Mouse (Mus musculus) cerebellum, postnatal 25 days (tissue): ENCODE data around the gene Agmat.
A peak's percentile ranks its signal among the peaks of the same experiment; 100 is the strongest.

Experiments
- DNase-seq, 2 experiments: peaks; one replicate each; pipeline ENCODE4 v3.0.0; 2021; ENCODE audit warnings: mixed read lengths in 2 of 2

Agmat gene

GRCm38 (mm10) chr4:141781201-141781985, 34.9 kb downstream of the Agmat start:
- DNase-seq = no peak

DNA sequence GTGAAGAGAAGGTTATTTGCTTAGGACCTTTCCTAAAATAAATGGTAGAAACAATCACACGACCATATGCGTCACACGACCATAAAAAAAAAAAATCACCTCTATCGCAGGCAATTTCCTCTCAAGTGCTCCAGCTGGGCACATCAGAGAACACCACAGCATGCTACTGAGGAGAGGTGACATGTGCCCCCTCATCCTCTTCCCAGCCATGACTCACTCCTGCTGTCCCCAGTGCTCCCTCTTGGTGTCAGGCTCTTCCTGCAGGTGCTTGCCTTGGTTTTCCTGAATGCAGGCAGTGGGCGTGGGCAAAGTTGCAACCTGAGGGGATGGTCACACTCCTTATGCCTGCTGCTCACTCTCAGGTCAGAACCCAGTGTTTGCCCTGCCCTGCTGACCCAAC, 38.4 kb downstream of the Agmat start:
- DNase-seq = no peak

DNA sequence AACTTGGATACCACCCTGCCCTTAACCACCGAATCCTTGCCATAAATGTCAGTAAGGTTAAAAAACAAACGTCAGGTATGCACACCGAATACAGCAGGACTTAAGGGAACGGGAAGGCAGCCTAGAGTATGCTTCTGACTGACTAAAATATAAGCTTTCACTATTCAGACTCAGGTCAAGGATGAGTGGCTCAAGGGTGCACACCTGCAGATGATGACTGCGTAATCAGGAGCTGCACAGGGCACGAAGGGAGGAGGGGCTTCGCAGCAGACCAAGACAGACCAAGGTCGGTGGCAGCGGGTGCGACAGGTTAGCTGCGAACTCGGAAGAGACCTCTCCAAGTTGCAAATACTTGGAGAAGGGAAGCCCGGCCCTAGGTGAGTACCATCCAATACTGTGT, 39.7 kb downstream of the Agmat start:
- DNase-seq = no peak

DNA sequence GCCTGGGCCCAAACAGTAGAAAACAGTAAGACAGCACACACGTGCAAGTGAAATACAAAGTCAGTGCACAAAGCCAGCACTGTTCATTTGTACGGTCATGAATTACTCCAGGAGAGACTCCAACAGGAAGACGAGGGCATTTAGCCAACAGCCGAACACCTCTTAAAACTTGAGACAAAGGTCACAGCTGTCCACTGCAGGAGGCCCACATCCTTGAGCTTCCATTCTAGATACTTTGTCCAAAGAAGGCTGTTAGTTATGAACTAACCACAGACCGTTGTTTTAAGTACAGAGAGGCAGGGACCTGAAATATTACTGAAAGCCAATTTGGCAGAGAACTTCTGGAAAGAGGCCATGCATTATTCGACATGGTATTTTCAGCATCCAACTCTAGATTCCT, 40.6 kb downstream of the Agmat start:
- DNase-seq = no peak

DNA sequence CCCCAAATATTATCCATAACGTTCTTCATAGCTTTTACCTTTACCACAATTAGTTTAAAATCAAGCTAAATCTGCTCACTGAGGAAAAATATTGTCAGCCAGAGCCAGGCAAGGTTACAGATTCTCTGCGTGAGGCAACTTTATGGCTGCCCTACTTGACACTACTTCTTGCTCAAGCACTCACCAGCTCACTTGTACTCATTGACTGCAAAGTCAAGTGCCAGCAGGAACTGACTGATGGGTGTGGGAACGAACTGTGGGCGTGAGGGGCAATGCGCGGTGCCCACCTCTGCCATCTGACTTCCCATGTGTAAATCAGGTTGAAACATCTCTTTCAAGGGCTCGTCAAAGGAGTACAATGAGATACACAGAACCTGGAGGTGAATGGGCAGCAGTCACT, 41.0 kb downstream of the Agmat start:
- no peak for DNase-seq

- DNase-seq = no peak
These were observed 43.2 kb downstream of the Agmat start for GRCm38 (mm10) chr4:141789564-141790218.

GRCm38 (mm10) chr4:141790524-141790990, 44.1 kb downstream of the Agmat start, which contains the start of gene Dnajc16:
TSS of gene Dnajc16 (minus strand) at chr4:141790931.
- DNase-seq = peak; percentile 97

DNA sequence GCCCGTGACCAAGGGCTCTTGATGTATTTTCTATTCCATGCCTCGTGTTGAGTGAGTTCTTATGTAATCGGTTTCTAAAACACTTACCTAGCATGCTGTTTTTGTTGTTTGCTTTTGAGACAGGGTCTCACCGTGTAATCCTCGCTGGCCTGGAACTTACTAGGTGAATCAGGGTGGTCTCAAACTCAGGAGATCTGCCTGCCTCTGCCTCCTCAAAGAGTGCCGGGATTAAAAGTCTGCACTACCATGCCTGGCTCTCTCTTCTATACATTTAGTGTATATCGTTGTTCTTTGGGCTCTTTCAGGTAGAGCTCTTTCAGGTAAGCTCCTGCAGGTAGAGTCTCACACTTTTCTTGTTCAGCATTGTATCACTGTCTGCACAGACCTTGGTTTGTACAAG, 45.0 kb downstream of the Agmat start:
- DNase-seq = no peak

- peak; percentile 21 to 56 for DNase-seq
These were observed 45.5 kb downstream of the Agmat start for GRCm38 (mm10) chr4:141791951-141792350.

DNA sequence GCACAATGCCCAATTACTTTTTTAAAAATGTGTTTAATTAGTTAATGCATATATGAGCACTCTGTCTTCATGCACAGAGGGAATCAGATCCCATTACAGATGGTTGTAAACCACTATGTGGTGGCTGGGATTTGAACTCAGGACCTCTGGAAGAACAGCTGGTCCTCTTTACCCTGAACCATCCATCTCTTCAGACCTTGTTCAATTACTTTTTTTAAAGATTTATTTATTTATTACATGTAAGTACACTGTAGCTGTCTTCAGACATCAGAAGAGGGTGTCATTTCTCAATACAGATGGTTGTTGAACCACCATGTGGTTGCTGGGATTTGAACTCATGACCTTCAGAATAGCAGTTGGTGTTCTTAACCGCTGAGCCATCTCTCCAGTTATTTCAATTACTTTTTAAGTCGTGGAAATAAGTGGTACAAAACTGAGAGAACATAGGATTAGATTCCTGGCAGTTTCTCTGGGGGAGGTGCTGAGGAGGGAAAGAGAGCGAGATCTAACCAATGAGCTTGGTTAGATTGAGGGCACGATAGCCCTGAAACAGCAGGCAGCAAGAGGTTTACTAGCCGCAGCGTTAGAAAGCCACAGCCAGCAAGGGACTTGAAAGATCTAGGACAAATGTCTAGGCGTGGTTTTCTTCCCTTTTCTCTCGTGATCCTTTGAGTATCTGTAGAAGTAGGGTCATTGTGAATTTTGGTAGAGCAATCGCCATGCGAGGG, 46.2 kb downstream of the Agmat start:
- no peak for DNase-seq

DNA sequence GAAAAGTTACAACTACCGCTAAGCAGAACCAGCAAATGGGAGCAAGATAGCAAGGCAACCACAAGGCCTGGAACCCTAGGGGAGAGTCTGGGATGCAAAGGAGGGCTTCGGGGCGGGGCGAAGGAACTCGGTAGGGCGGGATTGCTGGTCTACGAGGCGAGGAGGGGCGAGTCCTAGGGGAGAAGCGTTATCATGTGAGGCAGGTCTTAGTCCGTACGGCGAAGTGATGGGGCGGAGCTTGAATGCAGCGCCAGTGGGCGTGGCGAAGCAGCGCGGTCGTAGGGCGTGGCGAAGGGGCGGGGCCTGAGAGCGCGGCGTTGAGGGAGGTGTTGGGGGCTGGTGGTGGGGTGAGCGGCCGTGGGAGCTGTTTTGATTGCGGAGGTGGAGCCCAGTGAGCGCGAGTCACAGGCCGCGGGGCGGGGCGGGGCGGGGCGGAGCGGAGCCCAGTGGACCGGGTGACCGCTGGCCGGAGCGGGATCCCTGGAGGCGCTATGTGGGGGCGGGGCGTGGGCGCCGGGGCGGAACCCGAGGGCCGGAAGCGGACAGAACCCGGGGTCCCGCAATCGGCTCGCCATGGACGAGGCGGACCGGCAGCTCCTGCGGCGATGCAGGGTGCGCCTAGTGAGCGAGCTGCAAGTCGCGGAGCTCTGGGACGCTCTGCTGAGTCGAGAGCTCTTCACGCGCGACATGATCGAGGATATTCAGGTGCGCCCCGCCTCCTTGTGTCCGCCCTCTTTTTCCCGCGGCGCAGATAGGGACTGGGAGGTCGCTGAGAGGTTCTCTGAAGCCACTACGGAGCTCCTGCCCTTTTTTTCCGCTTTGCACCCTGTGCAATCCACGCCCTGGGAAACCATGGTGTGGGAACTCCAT, 47.0 kb downstream of the Agmat start, which contains the start of gene Casp9:
Casp9 (plus strand) TSS at position 331 of the 870 bp plus-strand sequence.
- DNase-seq = peak; percentile 97 to 98

GRCm38 (mm10) chr4:141794152-141794535, 47.7 kb downstream of the Agmat start:
- no peak for DNase-seq

- DNase-seq = no peak
These were observed 49.9 kb downstream of the Agmat start for GRCm38 (mm10) chr4:141796356-141796755.

- DNase-seq = no peak
These were observed 50.5 kb downstream of the Agmat start for GRCm38 (mm10) chr4:141796954-141797353.

DNA sequence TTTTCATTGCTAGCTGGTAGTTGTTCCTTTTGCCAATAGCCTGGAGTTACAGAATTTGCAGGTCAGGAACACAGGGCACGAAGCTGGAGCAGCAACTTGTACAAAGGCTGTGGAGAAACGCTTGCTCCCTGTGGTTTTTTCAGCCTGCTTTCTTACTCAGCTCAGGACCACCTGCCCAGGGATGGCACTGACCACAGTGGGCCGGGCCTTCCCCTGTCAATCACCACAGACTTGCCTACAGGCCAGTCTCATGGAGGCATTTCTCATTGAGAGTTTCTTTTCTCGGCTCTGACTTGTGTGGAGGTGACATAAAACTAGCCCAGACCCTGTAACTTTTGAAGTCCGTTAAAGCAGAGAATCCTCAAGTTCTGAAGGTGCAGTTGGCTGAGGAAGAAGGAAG, 51.1 kb downstream of the Agmat start:
- no peak for DNase-seq

DNA sequence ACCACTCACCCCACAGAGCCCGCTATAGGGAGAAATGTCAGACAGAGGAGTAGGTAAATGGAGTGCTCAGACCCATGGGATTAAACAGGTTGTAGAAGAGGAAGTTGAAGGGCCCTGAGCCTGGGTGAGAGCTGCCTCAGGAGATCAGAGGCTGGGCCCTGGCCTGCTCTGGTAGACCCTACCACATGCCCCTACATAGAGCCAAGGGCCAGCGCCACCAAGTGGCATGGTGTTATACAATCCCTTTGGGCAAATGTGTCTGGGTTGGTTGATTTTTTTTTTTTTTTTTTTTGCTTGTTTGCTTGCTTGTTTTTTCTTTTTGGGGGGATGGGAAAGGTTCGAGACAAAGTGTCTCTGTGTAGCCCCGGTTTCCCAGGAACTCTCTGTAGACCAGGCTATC, 57.6 kb downstream of the Agmat start:
- DNase-seq = no peak

DNA sequence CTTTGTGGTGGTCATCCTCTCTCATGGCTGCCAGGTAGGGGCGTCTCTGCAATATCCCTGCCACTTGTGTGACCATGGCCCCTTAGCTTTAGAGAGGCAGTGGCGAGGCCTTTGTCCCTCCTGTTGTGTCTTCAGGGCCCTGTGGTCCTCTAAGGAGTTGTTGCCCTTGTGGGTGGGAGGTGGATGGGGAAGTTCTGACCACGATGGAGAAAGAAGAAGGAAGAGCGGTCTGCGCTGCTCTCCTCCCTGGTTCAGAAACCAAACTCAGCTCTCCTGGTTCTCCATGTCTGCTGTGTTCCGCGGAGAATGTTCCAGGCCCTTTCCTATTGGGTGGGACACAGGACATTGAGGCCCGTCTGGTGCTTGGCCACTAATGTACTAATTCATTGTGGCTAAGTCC, 59.4 kb downstream of the Agmat start:
- DNase-seq = no peak
